Mouse (Mus musculus): ENCODE measurements around the gene Pla2g2f.

- TF ChIP-seq CTCF (IDR thresholded peaks at IDR 0.05) (no peak), EP300 (IDR thresholded peaks at IDR 0.05; ENCODE audit: insufficient read depth, low read depth, low read length) (no peak), POLR2A (IDR thresholded peaks at IDR 0.05; ENCODE audit: insufficient read depth, low read depth, low read length) (no peak)
These were observed 54.9 kb downstream of the Pla2g2f start for GRCm38 (mm10) chr4:138702528-138702927.
